Mouse (Mus musculus) natural killer cell, adult 2 months (primary cell): Measurements from ENCODE around the gene Obp1b.
"Not testable (repeated sequence)": the region's sequence is repeated elsewhere in the genome, so short reads cannot be mapped to it uniquely, and the experiment has no call there.

Experiments
- DNase-seq, 2 experiments: peaks; one replicate each; pipeline ENCODE4 v3.0.0; 2022; ENCODE audit warnings: low spot score in 2 of 2

Obp1b gene

DNA sequence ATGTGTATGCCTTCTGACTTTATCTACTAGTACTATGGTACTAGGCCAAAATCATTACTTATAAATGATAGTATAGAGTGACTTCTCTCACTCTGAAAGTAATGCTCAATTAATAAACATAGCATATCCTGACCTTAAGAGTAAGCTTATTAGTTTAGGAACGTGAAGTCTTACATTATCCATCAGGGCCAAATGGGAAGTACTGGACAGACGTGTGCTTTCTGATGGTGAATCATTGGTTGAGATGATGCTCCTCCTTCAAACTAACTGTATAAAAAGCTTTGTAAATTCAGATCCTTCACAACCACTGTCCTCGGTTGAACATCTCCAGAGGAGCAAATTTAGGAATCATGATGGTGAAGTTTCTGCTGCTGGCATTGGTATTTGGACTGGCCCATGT, at the start of gene Obp1b:
Gene Obp1b, plus strand, starts transcription at position 301 of the 400 bp plus-strand sequence.
- DNase-seq = not testable (repeated sequence)

DNA sequence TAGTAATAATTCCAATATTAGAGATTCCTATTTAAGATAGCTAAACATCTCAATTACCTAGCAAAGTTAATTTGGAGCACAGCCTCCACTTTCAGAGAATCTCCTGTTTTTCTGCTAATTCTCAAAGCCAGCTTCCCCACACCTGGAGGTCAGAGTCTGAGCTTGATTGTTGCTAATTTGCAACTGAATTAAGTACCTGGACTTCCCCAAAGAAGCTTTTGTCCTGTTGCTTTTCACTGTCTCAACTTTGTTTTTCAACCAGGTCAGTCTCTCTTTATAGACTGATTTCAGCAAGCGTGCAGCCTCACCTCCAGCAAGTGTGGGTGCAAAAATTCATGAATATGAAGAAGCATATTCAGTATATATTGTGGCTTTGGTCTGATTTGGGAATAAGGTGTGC, 15.6 kb downstream of the Obp1b start:
- not testable (repeated sequence) for DNase-seq

DNA sequence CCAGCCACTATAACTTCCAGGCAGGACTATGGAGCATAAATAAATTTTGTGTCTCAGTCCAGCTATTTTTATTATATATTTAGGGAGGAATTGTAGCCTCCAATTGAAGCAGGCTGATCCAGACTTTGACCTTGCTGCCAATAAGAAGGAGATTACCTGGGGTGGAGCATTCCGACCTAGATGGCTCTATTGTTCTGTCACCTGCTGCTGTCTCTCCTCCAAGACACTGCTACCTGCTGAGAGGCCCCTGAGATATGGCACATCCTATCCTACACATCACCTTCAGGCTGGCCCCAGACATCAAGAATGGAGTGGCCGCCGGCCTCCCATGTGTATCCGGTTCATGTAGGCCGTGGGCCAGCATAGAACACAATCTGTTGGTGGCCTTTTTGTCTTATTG, 16.3 kb downstream of the Obp1b start:
- no peak for DNase-seq
